Mouse (Mus musculus) kidney, postnatal 25 days (tissue): ENCODE data around the gene Rims1.

Experiments used
- DNase-seq, 2 experiments: peaks; one replicate each; pipeline ENCODE4 v3.0.0; 2021; ENCODE audit warnings: mixed read lengths in 2 of 2

The Rims1 gene

DNA sequence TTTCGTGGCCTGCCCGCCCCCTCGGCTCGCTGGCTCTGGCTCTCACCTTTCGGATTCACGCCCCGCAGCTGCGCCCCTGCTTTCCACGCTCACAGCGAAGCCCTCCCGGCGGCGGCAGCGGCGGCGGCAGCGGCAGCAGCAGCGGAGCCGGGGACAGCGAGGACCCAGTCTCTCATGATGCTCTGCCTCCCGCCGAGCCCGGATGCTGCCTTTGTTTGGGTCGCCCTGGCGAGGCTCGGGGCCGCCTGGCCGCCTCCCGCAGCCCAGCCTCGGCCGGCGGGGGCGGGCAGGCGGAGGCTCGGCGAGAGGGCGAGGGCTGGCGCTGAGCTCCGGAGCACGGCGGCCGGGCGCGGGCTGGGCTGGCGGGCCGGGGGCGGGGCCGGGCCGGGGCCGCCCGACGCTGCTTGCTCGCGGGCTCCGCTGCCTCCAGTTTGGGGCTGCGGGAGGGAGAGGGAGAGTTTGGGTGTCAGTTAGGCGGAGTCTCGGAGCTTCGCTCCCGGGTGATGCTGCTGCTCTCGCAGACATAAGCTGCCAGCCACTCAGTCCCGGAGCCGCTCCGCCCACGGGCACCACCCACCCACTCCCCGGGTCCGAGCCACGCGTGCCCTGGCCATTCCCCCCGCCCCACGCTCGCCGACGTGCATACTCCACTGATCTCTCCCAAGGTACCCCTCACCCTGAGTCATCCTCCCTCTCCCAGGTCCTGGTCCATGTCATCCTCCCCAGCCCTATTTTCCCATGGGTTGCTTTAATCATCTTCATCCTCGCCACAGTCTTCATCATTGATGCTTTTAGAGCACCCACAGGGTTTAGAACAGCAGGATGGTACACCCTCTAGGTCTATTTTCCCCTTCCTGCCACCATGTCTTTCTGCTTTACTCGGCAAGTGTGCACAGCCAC, at the start of gene Rims1:
TSS of gene Rims1 (minus strand) at position 269 of the 900 bp plus-strand sequence.
- peak; percentile 18 to 41 for DNase-seq

DNA sequence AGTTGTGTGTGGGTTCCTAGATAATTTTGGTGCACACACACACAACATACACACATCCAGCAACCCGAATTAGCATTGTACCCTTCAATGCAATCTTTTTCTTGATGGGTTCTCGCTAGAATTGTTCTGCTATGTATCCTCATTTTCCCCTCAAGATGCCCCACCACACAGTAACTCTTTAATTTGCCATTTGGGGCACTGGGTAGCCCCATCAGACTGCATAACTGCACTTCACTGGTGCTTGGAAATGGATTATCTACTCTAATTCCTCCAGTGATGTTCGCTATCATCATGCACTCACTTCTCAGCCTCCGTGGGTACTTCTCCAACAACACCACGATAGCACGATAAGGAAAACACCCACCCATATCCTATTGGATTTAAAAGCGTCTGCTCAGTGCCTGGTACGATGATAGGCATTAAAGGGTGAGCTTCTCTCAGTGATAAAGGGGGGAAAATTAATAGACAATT, 867 bp upstream of the Rims1 start:
- no peak for DNase-seq

DNA sequence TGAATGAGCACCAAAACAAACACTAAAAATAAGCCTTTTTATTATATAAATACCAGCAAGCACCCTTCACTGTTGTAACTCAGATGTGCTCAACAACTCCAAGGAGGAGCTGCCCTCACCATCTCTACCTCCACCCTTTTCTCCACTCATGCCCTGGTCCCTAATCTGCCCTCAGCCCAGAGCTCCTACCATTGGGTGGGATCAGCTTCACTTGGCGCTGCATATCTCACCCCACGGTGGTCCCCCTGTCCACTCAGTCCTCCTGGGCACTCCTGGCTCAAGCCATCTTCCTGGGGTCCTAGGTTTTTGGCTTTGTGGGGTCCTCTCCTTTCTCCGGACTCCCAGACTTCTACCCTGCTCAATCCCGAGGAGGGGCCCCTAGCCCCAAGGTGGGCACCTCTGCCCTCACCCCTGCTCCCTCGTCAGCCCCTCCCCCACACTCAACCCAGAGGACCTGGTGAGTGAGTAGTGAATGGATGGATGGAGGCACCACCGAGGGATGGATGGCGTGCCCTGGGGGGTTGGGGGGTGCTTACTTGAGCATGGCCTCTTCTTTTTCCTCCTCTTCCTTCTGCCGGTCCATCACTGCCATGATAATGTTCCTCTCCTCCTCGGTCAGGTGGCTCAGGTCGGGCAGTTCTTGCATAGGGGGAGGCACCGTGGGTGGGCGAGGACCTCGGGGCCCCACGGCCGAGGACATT, 619 bp downstream of the Rims1 start:
- peak in 1 of 2 experiments; percentile 34 for DNase-seq

DNA sequence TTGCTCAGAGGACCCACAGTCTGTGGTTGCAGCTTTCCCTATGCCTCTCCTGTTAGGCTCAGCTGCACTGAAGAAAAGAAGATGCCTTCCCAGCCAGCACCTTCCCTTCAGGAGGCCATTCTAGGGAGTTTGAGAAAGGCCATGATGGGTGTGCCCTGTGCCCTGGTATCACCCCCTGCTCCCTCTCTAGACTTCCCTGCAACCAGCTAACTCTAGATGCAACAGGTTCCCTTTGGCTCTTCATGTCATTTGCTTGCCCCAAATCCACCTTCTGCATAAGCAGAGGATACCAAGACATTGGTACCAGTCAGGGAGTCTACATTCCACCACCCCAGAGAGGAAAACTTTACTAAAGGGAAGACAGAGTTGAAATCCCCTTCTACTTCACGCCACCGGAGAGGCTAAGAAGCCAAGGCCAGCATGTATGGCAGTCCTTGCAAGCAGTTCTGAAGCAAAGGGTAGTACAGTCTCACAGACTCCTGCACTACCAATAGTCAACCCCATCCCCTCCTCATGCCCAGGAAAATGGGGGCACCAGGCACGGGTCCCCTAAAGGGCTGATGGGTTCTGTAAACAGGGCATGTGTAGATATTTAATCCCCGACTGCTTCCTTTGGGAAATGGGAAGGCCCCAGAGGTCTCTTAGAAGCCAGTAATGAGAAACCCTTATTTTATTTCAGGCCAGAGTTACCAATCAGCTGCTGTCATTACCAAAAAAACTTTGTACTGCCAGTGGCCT, 1.5 kb downstream of the Rims1 start:
- peak in 1 of 2 experiments; percentile 34 for DNase-seq

DNA sequence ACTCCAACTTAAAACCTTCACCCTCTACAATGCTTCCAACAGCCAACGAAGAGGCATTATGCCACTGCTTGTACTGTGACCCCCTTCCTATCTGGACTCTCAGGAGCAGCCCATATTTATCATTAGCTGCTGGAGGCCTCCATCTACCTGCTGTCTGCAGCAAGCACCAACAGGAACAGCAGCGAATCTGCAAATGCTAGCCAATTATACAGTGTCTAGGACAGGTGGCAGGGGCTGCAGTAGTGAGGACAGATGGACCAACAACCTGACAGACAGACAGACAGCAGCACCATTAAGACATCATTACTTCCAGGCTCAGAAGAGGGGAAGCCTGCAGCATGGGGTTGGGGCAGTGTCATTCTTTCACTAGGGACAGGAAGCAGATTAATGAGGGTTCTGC, 2.3 kb downstream of the Rims1 start:
- DNase-seq: no peak

DNA sequence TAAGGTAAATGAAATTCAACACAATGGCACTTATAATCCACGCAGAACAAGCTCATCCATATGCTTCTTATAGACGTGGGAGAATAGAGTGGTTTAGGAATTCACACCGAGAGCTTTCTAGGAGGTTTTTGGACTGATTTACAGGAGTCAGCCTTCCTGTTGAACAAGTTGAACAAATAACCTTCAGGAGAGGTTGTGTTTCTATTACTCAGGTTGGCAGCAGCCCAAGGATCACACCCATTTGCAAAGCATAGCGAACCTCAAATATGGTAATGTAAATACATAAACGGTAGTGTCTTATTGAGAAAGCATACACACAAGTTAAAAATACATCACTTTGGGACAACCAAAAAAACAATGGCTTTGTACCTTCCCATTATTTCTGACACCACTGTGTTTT, 5.5 kb downstream of the Rims1 start:
- no peak for DNase-seq

DNA sequence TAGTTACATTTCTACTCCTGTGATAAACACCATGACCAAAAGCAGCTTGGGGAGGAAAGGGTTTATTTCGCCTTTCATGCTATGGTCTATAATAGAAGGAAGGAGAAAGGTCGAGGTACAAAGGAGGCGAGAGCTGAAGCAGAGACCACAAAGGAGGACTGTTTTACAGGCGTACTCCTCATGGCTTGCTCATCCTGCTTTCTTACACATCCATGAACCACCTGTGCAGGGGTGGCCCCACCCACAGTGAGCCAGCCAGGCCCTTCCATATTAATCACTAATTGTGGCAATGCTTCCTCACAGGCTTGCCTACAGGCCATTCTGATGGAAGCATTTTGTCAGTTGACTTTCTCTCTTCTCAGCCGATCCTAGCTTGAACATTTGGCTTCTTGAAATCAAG, 8.7 kb downstream of the Rims1 start:
- DNase-seq: no peak

DNA sequence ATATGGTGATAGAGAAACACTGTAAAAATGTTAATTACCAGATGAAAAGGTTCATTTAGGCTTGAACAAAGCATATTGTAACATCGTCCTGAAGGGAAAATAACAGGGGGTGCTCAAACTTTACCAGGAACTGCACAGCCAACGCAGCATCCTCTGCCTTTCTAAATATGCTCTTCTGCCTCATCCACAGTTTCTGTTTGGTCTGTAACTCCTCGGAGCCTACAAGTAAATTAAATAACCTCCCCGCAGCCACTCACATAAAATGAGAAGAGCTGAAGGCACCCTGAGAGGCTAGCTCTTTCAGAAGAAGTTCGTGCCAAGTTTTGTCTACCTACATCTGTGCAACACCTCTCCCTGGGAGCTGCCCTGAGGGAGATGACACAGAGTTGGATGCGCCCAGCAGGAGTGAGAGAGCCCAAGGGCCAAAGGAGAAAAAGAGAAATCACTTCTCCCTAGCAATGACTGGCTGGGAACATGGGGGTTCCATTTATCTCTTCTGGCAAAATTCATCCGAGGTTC, 16.3 kb downstream of the Rims1 start:
- no peak for DNase-seq

DNA sequence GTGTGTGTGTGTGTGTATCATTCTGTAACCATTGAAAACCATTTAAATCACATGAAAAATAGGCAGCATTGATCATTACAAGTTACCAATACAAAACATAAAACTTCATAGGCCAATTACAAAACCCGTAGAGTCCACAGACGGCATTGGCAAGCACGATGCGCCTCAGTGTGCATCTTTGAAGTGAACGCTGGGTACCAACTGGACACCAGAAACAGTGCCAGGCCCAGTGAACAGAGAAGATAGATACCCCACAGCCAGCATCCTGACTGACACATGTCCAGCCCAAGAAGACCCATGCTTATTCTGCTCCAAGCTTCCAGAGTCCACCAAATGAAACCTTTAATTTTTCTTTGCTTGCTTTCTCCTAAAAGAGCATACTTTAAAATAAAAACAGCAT, 18.2 kb downstream of the Rims1 start:
- DNase-seq: no peak

DNA sequence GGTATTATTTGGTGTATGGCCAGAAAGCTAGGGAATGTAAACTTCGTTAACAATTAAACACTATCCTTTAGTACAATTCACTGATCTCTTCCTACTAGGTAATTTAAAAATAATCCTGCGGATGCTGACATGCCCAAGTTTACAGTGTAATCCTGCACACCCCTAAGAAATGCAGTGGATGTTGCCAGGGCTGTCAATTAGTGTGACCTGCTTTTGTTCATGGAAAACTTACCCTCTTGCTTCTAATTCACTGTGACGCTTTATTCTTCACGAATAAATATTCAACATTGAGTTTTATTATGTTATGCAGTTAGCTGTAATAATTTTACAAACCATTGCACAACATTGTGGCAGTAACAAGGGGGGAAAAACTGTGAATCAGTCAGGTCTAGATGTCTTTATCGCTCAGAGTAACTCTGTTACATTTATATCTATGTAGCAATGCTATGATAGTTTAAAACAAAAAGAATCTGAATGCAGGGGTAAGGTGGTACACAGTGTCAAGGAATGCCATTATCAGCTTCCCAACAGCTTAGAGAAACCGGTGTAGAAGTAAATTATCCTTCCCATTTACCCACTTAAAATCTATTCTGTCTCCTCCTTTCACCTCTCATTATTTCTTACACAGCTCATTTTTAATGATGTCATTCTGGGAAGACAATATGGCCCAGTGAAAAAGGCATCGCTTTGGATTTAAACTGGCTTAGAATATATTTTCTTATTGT, 35.1 kb downstream of the Rims1 start:
- DNase-seq: no peak

DNA sequence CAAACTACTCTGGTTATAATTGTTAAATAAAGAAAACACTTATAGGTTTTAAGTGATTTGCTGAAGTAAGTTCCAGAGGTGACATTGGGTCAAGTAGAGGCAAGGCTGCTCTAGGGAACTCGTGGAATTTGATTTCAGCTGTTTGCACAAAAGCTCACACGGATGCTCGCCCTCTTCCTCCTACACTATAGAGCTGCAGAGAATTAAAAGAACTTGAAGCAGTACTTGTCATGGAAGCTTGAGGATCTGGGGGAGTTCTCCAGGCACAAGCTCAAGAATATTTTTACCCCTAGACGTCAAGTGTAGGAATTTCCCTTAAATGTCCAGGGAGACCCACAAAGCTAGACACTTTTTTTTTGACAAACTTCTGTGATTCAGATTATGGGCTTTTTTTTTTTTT, 42.4 kb downstream of the Rims1 start:
- DNase-seq: no peak

DNA sequence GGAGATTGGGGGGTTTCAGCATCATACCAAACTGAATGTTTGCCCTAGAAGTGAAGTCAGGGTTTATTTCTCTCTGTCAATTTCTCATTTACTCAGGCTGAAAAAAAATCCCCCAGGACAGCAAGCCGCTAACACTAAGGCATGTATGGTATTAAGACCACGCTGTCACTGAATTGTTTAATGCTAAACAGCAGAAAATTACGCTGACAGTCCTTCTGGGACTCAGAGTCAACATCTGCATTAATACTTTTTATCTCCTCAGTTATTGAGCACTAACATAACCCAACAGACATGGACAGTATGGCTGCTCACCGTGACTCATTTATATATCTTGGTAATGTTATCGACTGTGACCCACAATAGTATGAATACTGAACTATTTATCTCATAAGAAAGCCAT, 43.0 kb downstream of the Rims1 start:
- DNase-seq: no peak

DNA sequence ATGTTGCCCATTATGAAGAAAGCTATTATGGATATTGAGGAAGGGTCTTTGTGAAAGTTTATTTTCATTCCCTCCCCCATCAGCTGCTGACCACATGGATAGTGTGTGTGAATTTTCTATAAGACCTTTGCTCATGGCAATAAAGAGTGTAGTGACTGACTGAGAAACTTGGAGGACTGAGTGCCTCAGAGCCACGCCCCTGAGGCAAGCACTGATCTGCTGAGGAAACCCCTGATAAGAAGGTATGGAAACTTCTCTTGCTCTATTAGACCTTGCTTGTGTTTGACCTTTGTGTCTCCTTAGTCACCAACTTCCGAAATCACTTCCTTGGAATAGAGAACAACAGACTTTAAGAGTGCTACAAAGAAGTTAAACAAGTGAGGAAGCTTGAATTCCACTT, 55.3 kb downstream of the Rims1 start:
- no peak for DNase-seq

DNA sequence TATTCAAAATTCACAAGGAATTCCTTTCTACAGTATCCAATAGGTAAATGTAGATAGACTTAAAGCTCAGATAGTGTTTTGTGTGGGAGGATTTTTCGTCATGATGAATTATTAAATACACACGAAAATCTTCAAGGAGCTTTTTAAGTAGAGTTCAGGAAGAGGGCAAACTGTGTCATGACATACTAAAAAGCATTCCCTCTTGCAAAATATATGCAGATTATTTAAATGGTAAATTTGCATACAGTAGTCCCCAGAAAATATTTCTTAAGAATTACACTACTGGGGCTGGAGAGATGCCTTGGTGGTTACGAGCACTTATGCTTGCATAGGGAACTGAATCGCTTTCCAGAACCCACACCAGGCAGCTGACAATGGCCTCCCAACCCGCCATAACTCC, 61.1 kb downstream of the Rims1 start:
- DNase-seq: no peak

DNA sequence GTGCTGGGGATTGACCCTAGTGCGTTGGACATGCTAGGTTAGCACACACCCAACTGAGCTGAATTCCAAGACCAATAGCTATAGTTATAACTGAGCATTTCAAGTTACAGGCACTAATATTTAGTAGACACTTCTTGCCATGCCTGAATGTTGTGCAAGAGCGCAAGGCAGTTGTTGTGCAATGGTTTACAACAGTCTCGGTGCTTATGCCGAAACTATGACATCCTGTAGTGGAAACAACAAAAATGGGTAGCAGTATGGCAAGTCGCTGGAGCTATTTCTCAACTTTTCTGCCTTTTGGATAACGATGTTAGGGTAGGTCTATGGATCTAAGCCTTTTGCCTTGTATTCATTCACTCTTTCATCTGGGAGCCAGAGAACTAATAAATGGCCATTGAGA, 68.3 kb downstream of the Rims1 start:
- no peak for DNase-seq

DNA sequence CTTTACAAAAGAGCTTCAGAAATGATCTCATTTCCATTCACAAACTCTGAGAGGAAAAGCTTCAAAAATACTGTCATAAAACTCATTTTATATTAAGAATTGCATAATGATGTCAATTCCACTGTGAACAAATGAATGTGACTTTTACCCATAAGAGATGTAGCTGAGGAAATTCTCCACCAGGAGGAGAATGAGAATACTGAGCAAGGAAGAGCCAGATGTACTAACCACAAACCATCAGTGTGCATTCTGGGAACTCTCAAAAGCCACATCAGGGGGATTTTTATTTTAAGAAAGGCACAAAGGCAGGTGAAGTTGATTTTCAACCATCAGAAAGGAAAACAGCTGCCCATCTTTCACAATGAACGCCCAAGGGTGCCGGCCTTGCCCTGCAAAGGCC, 71.4 kb downstream of the Rims1 start:
- no peak for DNase-seq

DNA sequence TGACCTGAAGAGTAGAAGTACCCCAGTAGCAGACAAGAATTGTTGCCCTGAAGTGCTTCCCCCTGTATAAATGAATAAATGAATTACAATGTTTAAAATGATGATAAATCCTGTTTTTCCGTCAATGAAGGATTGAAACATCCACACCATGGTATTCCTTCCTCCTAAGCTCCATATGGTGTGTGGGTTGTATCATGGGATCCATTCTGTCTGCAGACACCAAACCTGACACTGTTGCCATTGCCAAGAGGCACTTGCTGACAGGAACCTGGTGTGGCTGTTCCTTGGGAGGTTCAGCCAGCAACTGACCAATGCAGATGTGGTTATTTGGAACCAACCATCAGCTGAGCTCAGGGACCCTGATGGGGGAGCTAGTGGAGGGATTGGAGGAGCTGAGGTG, 72.5 kb downstream of the Rims1 start:
- DNase-seq: no peak

DNA sequence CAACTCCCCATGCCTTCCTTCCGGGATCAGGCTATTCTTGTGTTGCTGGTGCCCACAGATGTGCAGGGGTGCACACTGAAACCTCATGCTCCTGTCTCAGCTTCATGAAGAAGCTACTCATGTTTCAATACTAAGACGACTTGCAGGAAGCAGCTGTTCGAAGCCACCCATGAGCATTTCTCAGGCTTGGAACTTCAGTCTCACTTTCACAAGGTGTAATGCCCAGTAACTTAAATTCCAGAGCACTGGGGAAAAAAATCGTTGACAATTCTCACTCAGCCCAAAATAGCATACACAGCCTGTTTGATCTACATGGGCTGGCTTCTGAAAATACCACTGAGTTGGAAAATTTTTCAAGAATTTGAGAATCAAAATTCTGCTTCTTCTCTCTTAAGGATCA, 77.6 kb downstream of the Rims1 start:
- no peak for DNase-seq

DNA sequence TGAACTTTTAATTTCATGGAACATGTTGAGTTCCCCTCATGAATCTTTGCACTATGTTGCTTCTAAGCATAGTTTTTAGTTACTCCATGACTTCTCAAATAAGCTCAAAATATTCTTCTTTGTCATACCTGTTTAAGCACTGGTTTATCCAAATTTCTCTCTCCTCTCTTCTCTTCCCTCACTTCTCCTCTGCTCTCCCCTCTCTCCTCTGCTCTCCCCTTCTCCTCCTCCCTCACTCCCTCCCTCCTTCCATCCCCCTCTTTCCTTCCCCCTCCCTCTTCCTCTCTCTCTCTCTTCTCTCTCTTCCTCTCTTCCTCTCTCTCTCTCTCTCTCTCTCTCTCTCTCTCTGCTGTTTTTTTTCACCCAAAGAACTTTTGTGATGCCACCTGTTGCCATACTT, 84.1 kb downstream of the Rims1 start:
- DNase-seq: no peak

DNA sequence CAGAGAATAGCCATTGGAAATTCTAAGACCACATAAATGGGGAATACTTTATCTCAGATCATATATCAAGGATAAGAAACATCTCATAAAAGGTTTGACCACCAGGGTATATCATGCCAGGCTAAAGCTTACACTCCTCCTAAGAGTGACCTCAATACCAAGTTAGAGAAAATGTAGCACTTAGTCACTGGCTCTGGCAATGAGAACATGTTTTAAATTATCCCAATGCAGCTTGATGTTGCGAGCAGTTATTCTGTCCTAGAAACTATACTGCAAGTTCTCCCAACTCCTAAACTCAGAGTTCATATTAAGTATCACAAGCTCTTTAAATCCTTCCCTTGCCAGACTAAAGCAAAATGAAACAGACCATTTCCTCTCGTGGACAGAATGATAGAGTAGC, 85.1 kb downstream of the Rims1 start:
- DNase-seq: no peak

DNA sequence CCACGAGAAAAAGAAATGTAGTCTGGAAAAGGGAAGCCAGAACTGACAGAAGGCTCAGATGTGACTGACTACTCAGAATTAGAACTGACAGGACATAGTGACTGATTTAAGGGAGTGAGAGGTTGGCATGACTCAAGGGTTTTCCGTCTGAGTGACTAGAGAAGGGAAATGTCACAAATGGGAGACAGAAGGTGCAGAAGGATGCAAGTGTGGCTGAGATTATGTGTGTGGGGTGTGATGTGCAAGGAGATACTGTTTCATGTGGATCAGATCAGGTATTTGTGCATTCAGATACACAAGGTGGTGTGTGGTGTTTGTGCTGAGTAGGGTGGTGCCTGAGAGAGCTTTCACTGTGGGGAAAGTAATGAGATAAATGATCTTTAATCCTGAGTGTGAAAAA, 96.3 kb downstream of the Rims1 start:
- DNase-seq: no peak

DNA sequence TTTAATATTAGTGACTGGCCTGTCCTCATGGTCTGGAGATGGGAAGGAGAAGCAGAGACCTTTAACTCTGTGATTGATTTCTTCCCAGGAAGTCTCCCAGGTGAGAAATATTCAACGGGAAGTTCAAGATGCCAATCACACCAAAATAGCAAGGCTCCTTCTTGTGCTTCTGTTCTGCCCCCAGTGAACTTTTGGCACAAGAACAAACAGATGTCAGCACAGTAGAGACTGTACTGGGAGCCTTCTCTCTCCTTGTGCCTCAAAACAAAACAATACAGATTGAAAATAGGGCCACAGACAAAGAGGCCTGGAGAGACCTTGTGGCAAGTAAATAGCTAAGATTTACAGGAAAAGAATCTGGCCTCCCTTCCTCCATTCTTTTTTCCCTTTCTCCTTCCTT, 110.7 kb downstream of the Rims1 start:
- DNase-seq: peak; percentile 11 to 38

DNA sequence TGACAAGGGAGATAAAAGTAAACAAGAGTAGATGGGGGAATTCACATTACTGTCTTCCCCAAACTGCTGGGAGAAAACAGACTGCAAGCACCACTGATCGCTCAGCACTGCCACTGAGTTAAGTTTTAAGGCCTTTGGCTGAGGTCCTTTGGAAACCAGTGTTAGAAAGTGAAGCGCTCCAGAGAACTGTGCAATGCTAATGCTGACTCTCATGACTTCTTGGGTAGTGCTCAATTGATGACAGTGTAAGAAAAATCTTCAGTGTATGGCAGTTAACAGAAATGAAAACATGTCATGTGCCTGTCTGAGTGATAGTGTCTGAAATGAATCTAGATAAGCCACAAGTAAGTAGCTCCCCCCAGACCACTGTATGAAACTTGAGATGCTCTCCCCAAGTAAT, 111.3 kb downstream of the Rims1 start:
- no peak for DNase-seq
